Mouse (Mus musculus) CD4-positive, CD25-positive, alpha-beta regulatory T cell, adult 2 months (primary cell): ENCODE measurements around the gene Bcl2l1.

Experiments used
- DNase-seq: peaks from one replicate; pipeline ENCODE4 v3.0.0-alpha.2; 2012; ENCODE audit warnings: low read depth, low spot score

Bcl2l1 gene

GRCm38 (mm10) chr2:152831019-152831878, at the start of gene Bcl2l1:
Gene Bcl2l1 (minus strand): TSS chr2:152831728.
- peak; percentile 98 for DNase-seq

DNA sequence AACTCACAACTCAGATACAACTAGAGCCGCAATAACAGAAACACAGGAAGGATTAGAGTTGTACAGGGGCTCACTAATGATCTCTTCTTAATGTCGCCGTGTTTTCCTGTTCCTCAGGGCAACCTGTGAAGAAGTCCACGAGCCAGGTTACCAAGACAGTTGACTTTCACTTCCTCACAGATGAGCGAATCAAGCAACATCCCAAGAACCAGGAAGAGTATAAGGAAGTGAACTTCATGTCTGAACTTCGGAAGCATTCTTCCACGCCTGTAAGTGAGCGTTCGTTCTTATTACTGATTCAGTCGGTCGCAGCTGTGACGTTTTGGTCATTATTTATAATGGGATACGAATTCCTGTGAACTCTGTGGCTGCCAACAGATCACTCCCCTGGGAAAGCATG, 49.4 kb upstream of the Bcl2l1 start:
- no peak for DNase-seq

GRCm38 (mm10) chr2:152878239-152878638, 46.7 kb upstream of the Bcl2l1 start:
- no peak for DNase-seq

- DNase-seq: no peak
Measured at GRCm38 (mm10) chr2:152863346-152863745, 31.8 kb upstream of the Bcl2l1 start.

GRCm38 (mm10) chr2:152862638-152863037, 31.1 kb upstream of the Bcl2l1 start:
- no peak for DNase-seq

GRCm38 (mm10) chr2:152861891-152862290, 30.4 kb upstream of the Bcl2l1 start:
- DNase-seq: no peak

DNA sequence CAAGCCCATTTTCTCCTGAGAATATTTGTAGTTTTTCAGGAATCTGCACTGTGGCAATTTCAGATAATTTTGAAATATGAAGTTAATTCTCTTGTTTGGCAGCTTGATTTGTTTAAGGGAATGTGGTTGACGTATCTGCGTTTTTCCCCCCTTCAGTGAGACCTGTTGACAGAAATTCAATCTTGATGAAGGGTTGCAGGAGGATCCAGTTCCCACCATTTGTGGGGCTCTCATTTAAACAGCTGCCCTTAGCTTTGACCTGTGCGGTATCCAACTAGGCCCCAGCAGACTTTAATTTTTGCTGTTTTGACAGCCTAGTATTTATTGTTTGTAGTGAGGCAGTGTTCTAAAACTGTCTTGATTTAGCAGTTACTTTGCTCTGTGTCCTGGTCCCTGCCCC, 28.0 kb upstream of the Bcl2l1 start:
- no peak for DNase-seq

DNA sequence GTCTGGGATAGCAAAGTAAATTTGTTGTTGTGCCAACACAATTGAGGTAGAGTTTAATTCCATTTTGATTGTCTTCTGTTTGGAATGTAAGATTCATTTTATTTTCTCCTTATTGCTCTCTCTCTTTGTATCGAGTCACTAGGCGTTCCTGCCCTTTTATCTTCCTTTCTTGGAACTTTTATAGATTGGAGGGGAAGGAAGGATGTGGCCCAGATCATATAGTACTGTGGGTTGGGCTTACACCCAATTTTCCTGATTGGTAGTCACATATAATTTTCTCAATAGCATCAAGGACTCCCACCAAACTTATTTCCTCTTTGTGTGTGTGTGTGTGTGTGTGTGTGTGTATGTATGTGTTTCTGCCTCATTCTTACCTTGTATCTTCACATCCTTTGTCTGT, 16.9 kb upstream of the Bcl2l1 start:
- no peak for DNase-seq

DNA sequence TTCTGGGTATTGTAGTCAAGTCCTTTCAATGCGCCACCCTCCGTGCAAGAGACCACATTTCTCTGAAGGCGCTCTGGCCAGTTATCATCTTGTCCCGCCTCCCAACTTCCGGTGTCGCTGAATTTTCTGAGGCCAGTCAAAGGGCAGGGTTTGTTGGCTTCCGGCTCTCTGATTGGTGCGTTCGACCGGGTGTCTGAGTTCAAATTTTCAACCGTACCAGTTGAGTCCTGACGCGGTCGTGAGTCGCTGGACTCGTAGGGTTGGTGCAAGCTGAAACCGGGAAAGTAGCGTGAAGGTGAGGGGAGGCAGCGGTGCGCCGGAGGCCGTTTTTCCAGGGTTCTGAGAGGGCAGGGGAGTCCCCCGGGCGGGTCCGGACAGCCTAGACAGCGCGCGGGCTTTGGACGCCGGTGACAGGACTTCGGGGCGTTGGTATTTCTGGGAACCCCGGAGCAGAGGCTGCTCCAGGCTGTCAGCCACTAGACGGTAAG, 16.3 kb upstream of the Bcl2l1 start, which contains the start of gene Tpx2:
Gene Tpx2 (plus strand): TSS at position 150 of the 488 bp plus-strand sequence.
- DNase-seq: peak; percentile 98

GRCm38 (mm10) chr2:152847057-152847814, 15.7 kb upstream of the Bcl2l1 start:
- DNase-seq: no peak

GRCm38 (mm10) chr2:152842741-152843140, 11.2 kb upstream of the Bcl2l1 start:
- DNase-seq: no peak

- no peak for DNase-seq
Measured at GRCm38 (mm10) chr2:152839256-152839655, 7.7 kb upstream of the Bcl2l1 start.

DNA sequence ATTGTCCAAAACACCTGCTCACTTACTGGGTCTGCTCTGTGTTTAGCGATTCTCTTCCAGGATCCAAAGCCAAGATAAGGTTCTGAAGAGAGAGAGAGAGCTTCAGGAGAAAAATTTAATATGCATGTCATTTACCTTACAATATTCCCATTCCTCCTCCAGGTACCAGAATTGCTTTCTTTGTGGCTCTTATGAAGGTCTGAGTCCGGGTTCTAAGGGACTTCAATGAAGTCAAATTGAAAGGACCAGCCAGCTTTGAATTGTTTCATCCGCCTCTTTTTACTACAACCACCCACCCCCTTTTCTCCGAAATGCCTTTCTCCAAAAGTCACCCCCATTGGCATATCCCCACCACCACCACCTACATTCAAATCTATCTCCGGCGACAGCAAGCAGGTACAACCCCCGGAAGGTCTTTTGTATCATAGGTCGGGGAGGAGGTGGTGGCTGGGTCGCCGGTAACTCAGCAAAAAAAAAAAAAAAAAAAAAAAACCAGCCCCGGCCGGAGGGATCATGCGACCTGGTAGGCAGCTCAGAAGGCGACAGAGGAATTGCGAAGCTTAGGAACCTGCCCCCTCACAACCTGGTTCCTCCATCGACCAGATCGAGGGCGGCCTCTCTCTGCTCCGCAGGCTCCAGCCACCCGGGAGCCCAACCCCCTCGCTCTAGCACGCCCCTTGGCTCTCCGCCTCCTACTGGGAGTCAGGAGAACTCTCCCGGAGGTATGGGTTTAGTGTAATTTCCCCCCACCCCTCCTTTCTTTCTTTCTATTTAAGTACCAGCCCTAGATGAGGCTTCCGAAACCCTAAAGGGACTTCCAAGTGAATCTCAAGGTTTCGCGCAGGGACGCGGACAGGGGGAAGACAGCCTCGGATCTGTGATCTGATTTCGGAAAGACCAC, 1.3 kb downstream of the Bcl2l1 start:
- peak; percentile 89 for DNase-seq

GRCm38 (mm10) chr2:152829367-152829881, 2.1 kb downstream of the Bcl2l1 start:
- DNase-seq: peak; percentile 37

GRCm38 (mm10) chr2:152828532-152828931, 3.0 kb downstream of the Bcl2l1 start:
- no peak for DNase-seq

GRCm38 (mm10) chr2:152828011-152828370, 3.5 kb downstream of the Bcl2l1 start:
- no peak for DNase-seq

GRCm38 (mm10) chr2:152827321-152828010, 4.1 kb downstream of the Bcl2l1 start:
- DNase-seq: no peak

DNA sequence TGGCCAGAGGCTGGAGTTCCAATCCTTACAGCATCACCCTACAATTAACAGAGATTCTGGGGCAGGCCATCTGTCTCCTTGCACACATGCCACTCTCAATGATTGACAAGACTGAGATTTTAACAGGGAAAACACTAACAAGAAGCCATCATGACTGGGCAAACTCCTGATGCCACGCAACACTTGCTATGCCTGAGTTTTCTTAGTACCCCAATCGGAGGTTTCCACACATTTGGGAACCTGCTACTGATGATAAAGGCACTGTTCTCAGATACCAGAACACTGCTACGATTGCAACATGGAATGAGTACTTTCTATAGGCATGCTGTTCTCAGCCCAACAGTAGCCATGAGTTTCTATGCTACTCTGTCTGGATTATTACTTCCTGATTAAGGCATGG, 5.0 kb downstream of the Bcl2l1 start:
- no peak for DNase-seq

DNA sequence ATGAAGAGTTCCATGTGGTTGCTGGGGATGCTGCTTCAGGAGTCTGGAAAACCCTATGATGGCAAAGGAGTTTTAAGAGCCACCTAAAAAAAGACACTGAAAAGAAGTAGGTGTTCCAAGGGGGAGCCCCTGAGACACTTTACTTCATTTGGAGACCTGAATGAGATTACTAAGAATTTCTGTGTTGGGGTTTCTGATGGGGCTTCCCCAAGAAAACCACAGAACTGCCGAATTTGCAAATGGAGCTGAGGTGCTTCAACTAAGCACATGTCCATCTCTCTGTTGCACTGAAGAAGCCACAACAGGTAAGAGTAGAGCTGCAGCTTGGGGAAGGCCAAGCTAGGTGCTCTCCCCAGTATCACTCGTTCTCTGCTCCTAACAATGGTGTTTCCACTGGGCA, 5.8 kb downstream of the Bcl2l1 start:
- peak; percentile 86 for DNase-seq

DNA sequence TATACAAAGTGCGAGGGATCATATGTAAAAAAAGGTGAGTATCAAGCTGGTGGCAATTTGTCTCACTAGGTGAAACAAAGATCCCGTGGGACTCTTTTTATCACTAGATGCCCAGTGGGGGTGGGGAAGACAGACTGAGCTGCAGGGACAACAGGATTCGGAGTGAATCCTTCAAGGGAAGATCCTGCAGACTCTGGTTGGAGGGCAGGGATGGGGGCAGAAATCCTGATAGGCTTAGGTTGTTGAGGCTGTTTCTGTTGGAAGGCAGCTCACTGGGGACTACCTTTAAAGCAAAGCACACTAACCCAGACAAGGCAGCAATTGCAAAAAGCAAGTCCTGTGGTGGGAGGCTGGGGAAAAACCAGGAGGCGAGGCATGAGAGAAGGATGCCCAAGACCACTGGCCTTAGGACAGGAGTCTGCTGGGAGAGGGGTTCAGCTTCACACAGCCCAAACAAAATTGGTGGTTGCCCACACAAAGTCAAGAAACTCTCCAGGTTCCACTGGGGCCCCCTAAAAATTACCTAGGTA, 6.3 kb downstream of the Bcl2l1 start:
- DNase-seq: no peak
